Mouse (Mus musculus) G1E (cell line): ENCODE measurements around the gene Dirc2.

Source experiments
- CTCF ChIP-seq: IDR thresholded peaks from 2 replicates; pipeline ENCODE4 v1.5.1; 2012; ENCODE audit warnings: low read depth, low read length, inconsistent platforms, mixed read lengths
- GATA1 ChIP-seq: IDR thresholded peaks from 2 replicates; pipeline ENCODE4 v1.6.1; 2012; ENCODE audit warnings: borderline replicate concordance, low read length, inconsistent platforms, mixed read lengths
- POLR2AphosphoS5 ChIP-seq: IDR thresholded peaks from 2 replicates; pipeline ENCODE4 v1.6.1; 2012; ENCODE audit warnings: low read depth, low read length, inconsistent platforms; ENCODE audit not compliant: insufficient replicate concordance
- TAL1 ChIP-seq: conservative IDR thresholded peaks from 2 replicates; pipeline ENCODE4 v1.6.1; 2012; ENCODE audit warnings: low read depth, low read length, inconsistent platforms, mixed read lengths

GRCm38 (mm10) chr16:35755502-35756334 lies 13.4 kb downstream of the Dirc2 start:
- no peak for TF ChIP-seq CTCF
- no peak for TF ChIP-seq GATA1
- TF ChIP-seq TAL1, result no peak
- TF ChIP-seq POLR2AphosphoS5, result no peak
